Mouse (Mus musculus): ENCODE results near the gene Med17.

- TF ChIP-seq CTCF (conservative IDR thresholded peaks at IDR 0.05; ENCODE audit: low read length) (no peak), NANOG (IDR thresholded peaks at IDR 0.05; ENCODE audit: borderline replicate concordance, low read length) (no peak)
Measured at GRCm38 (mm10) chr9:15279139-15279648, 537 bp downstream of the Med17 start.
